Mouse (Mus musculus): ENCODE results near the gene Atp5g3. TPM values are rescaled to one million over a fixed set of nuclear protein-coding genes. Genes with fewer than 3 reads are reported as not detected.

The Atp5g3 gene
- total and polyA plus RNA-seq, 2 experiments from 2014 or later, result 230 to 1,303 TPM

GRCm38 (mm10) chr2:73942844-73943243 lies 31.7 kb upstream of the Atp5g3 start:
- Histone ChIP-seq H3K4me3 (ENCODE audit: low read depth, low read length) (no peak overlapping the region), H3K4me2 (ENCODE audit: low read depth, low read length, poor library complexity, severe bottlenecking) (no peak overlapping the region), H3K27me3 (ENCODE audit: insufficient read depth, low read length) (no peaks in the 10 kb centered on the region), H3K9me3 (ENCODE audit: low read length) (no peaks in the 10 kb centered on the region), H3K4me1 (ENCODE audit: insufficient read depth, low read length) (no peaks in the 10 kb centered on the region), H3K27ac (ENCODE audit: low read depth, low read length) (no peak overlapping the region), H3K9ac (replicated peaks; ENCODE audit: low read length, poor library complexity, severe bottlenecking) (no peak overlapping the region), H3K36me3 (ENCODE audit: insufficient read depth, low read length) (no peaks in the 10 kb centered on the region)
- WGBS, result 84% methylated on average over 3 of the region's 3 CpGs
- no peak for DNase-seq (ENCODE audit: low spot score)
- no peak for ATAC-seq (ENCODE audit: low FRiP score)
- no peak for TF ChIP-seq CTCF (IDR thresholded peaks at IDR 0.05)

GRCm38 (mm10) chr2:73941281-73941680 lies 30.2 kb upstream of the Atp5g3 start:
- ATAC-seq (ENCODE audit: low FRiP score), result no peak
- no peak overlapping the region for H3K27ac ChIP-seq (ENCODE audit: low read depth, low read length)

GRCm38 (mm10) chr2:73940471-73940870 lies 29.3 kb upstream of the Atp5g3 start:
- Histone ChIP-seq H3K27ac (ENCODE audit: low read depth, low read length) (no peak overlapping the region), H3K9ac (replicated peaks; ENCODE audit: low read length, poor library complexity, severe bottlenecking) (no peak overlapping the region), H3K4me3 (ENCODE audit: low read depth, low read length) (no peak overlapping the region), H3K36me3 (ENCODE audit: insufficient read depth, low read length) (no peaks in the 10 kb centered on the region), H3K4me2 (ENCODE audit: low read depth, low read length, poor library complexity, severe bottlenecking) (no peak overlapping the region), H3K9me3 (ENCODE audit: low read length) (no peaks in the 10 kb centered on the region), H3K27me3 (ENCODE audit: insufficient read depth, low read length) (no peaks in the 10 kb centered on the region), H3K4me1 (ENCODE audit: insufficient read depth, low read length) (no peaks in the 10 kb centered on the region)
- TF ChIP-seq CTCF (IDR thresholded peaks at IDR 0.05), result no peak
- no peak for DNase-seq (ENCODE audit: low spot score)
- WGBS, result 85% methylated on average over 7 of the region's 7 CpGs
- no peak for ATAC-seq (ENCODE audit: low FRiP score)

More at GRCm38 (mm10) chr2:73941281-73941680, 30.2 kb upstream of the Atp5g3 start:
- Histone ChIP-seq H3K4me1 (ENCODE audit: insufficient read depth, low read length) (no peaks in the 10 kb centered on the region), H3K36me3 (ENCODE audit: insufficient read depth, low read length) (no peaks in the 10 kb centered on the region), H3K9ac (replicated peaks; ENCODE audit: low read length, poor library complexity, severe bottlenecking) (no peak overlapping the region), H3K9me3 (ENCODE audit: low read length) (no peaks in the 10 kb centered on the region), H3K27me3 (ENCODE audit: insufficient read depth, low read length) (no peaks in the 10 kb centered on the region), H3K4me2 (ENCODE audit: low read depth, low read length, poor library complexity, severe bottlenecking) (no peak overlapping the region), H3K4me3 (ENCODE audit: low read depth, low read length) (no peak overlapping the region)
- 43% methylated on average over 1 of the region's 1 CpGs for WGBS
- no peak for DNase-seq (ENCODE audit: low spot score)
- TF ChIP-seq CTCF (IDR thresholded peaks at IDR 0.05), result no peak

- 74% methylated on average over 2 of the region's 2 CpGs for WGBS
- TF ChIP-seq CTCF (IDR thresholded peaks at IDR 0.05), result no peak
- H3K27me3 ChIP-seq (ENCODE audit: insufficient read depth, low read length), result no peaks in the 10 kb centered on the region
- no peaks in the 10 kb centered on the region for H3K4me1 ChIP-seq (ENCODE audit: insufficient read depth, low read length)
- no peak overlapping the region for H3K4me3 ChIP-seq (ENCODE audit: low read depth, low read length)
- no peak overlapping the region for H3K27ac ChIP-seq (ENCODE audit: low read depth, low read length)
- no peak overlapping the region for H3K9ac ChIP-seq (replicated peaks; ENCODE audit: low read length, poor library complexity, severe bottlenecking)
- DNase-seq (ENCODE audit: low spot score), result no peak
- H3K36me3 ChIP-seq (ENCODE audit: insufficient read depth, low read length), result no peaks in the 10 kb centered on the region
- no peak for ATAC-seq (ENCODE audit: low FRiP score)
- H3K4me2 ChIP-seq (ENCODE audit: low read depth, low read length, poor library complexity, severe bottlenecking), result no peak overlapping the region
- H3K9me3 ChIP-seq (ENCODE audit: low read length), result no peaks in the 10 kb centered on the region
Measured at GRCm38 (mm10) chr2:73938896-73939295, 27.8 kb upstream of the Atp5g3 start.

- Histone ChIP-seq H3K9ac (replicated peaks; ENCODE audit: low read length, poor library complexity, severe bottlenecking) (no peak overlapping the region), H3K4me3 (ENCODE audit: low read depth, low read length) (no peak overlapping the region), H3K4me1 (ENCODE audit: insufficient read depth, low read length) (no peaks in the 10 kb centered on the region), H3K27ac (ENCODE audit: low read depth, low read length) (no peak overlapping the region), H3K4me2 (ENCODE audit: low read depth, low read length, poor library complexity, severe bottlenecking) (no peak overlapping the region), H3K27me3 (ENCODE audit: insufficient read depth, low read length) (no peaks in the 10 kb centered on the region), H3K9me3 (ENCODE audit: low read length) (no peaks in the 10 kb centered on the region), H3K36me3 (ENCODE audit: insufficient read depth, low read length) (no peaks in the 10 kb centered on the region)
- WGBS, result 66% methylated on average over 8 of the region's 8 CpGs
- TF ChIP-seq CTCF (IDR thresholded peaks at IDR 0.05), result no peak
- ATAC-seq (ENCODE audit: low FRiP score), result no peak; the same call in 1 of the 2 replicates
- peak; percentile 84 for DNase-seq (ENCODE audit: low spot score)
Measured at GRCm38 (mm10) chr2:73932676-73933313, 21.7 kb upstream of the Atp5g3 start.

GRCm38 (mm10) chr2:73927711-73928110 lies 16.6 kb upstream of the Atp5g3 start:
- H3K27ac ChIP-seq (ENCODE audit: low read depth, low read length), result no peak overlapping the region
- ATAC-seq (ENCODE audit: low FRiP score) (no peak), DNase-seq (ENCODE audit: low spot score) (no peak)
- H3K27me3 ChIP-seq (ENCODE audit: insufficient read depth, low read length), result no peaks in the 10 kb centered on the region
- no peak for TF ChIP-seq CTCF (IDR thresholded peaks at IDR 0.05)
- H3K4me2 ChIP-seq (ENCODE audit: low read depth, low read length, poor library complexity, severe bottlenecking), result no peak overlapping the region
- H3K4me3 ChIP-seq (ENCODE audit: low read depth, low read length), result no peak overlapping the region
- no peaks in the 10 kb centered on the region for H3K36me3 ChIP-seq (ENCODE audit: insufficient read depth, low read length)
- no peaks in the 10 kb centered on the region for H3K4me1 ChIP-seq (ENCODE audit: insufficient read depth, low read length)
- H3K9ac ChIP-seq (replicated peaks; ENCODE audit: low read length, poor library complexity, severe bottlenecking), result no peak overlapping the region
- no peaks in the 10 kb centered on the region for H3K9me3 ChIP-seq (ENCODE audit: low read length)

All from midbrain, postnatal 0 days (tissue).